In the genomic region with DNA sequence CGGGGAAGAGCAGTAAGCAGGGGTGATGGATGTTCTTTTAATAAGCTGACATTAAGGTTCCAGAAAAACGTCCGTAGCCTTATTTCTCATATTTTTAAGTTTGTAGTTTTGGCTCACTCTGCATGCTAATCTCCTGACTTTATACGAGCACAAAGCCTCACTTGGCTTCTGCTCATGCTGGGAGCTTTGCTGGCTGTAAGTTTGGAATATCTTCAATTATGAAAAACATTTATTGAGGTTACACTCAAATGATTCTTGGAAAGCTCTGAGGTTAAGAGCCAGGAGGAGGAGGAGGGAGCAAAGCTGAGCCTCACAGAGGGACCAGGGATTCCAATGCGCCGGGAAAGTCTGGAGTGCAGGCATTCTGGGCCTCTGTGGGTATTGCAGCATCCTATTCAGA, we compare ENCODE assay signal across 23 mouse cellular contexts. TPM values are rescaled to one million over a fixed set of nuclear protein-coding genes. Genes with fewer than 3 reads are reported as not detected.
DNase-seq lines count a peak whose midpoint lies in the region; ATAC-seq and TF ChIP-seq lines count a peak whose summit lies in the region.
"Had no signal": no experiment of that assay in that cellular context is flagged by ENCODE, and none has a peak within 500 bp of the region (broad histone marks: within the 10 kb centered on the region; RNA-seq: fewer than 3 reads in every experiment).

No protein-coding gene starts in this region.

- H3K4me2 ChIP-seq in kidney, postnatal 0 days (ENCODE audit: low read length) = no peak overlapping the region
- H3K4me2 ChIP-seq in kidney, embryonic 14.5 days (replicated peaks; ENCODE audit: low read depth, low read length) = no peak overlapping the region
- H3K4me2 ChIP-seq in lung, embryonic 16.5 days (ENCODE audit: low read depth, low read length) = no peak overlapping the region
- H3K4me2 ChIP-seq in stomach, embryonic 15.5 days = no peak overlapping the region
- H3K4me2 ChIP-seq: embryonic facial prominence, embryonic 12.5 days; forebrain, embryonic 15.5 days; heart, embryonic 12.5 days; hindbrain, embryonic 15.5 days; intestine, embryonic 15.5 days; limb, embryonic 13.5 days; midbrain, embryonic 13.5 days; neural tube, embryonic 12.5 days had no signal

- no peaks in the 10 kb centered on the region for H3K9me3 ChIP-seq in kidney, postnatal 0 days (replicated peaks; ENCODE audit: low read length)
- no peaks in the 10 kb centered on the region for H3K9me3 ChIP-seq in kidney, embryonic 14.5 days (ENCODE audit: control insufficient read depth, low read length)
- H3K9me3 ChIP-seq in lung, embryonic 16.5 days (ENCODE audit: control insufficient read depth, low read length) = no peaks in the 10 kb centered on the region
- no peaks in the 10 kb centered on the region for H3K9me3 ChIP-seq in stomach, embryonic 15.5 days
- H3K9me3 ChIP-seq: embryonic facial prominence, embryonic 12.5 days; forebrain, embryonic 15.5 days; heart, embryonic 12.5 days; hindbrain, embryonic 15.5 days; intestine, embryonic 15.5 days; limb, embryonic 13.5 days; midbrain, embryonic 13.5 days; neural tube, embryonic 12.5 days had no signal

- no peaks in the 10 kb centered on the region for H3K4me1 ChIP-seq in kidney, postnatal 0 days (replicated peaks; ENCODE audit: insufficient read depth, low read length)
- H3K4me1 ChIP-seq in kidney, embryonic 14.5 days (ENCODE audit: control insufficient read depth, insufficient read depth, low read length) = no peaks in the 10 kb centered on the region; the same call in 1 of the 2 replicates
- no peaks in the 10 kb centered on the region for H3K4me1 ChIP-seq in lung, embryonic 16.5 days (replicated peaks; ENCODE audit: control insufficient read depth, insufficient read depth, low read length)
- H3K4me1 ChIP-seq in stomach, embryonic 15.5 days = no peaks in the 10 kb centered on the region
- H3K4me1 ChIP-seq: embryonic facial prominence, embryonic 12.5 days; forebrain, embryonic 15.5 days; heart, embryonic 12.5 days; hindbrain, embryonic 15.5 days; intestine, embryonic 15.5 days; midbrain, embryonic 13.5 days; neural tube, embryonic 12.5 days had no signal

- H3K27me3 ChIP-seq in kidney, postnatal 0 days (ENCODE audit: insufficient read depth, low read length) = no peaks in the 10 kb centered on the region
- H3K27me3 ChIP-seq in kidney, embryonic 14.5 days (ENCODE audit: control insufficient read depth, insufficient read depth, low read length) = no peaks in the 10 kb centered on the region
- H3K27me3 ChIP-seq in lung, embryonic 16.5 days (ENCODE audit: control insufficient read depth, insufficient read depth, low read depth, low read length) = no peaks in the 10 kb centered on the region; the same call in 1 of the 2 replicates
- no peaks in the 10 kb centered on the region for H3K27me3 ChIP-seq in stomach, embryonic 15.5 days (replicated peaks)
- H3K27me3 ChIP-seq: embryonic facial prominence, embryonic 12.5 days; forebrain, embryonic 15.5 days; heart, embryonic 12.5 days; hindbrain, embryonic 15.5 days; intestine, embryonic 15.5 days; limb, embryonic 13.5 days; midbrain, embryonic 13.5 days; neural tube, embryonic 12.5 days; Patski had no signal

- no peak for TF ChIP-seq CTCF in kidney, postnatal 0 days (IDR thresholded peaks at IDR 0.05; ENCODE audit: low read depth)

- H3K27ac ChIP-seq in kidney, postnatal 0 days = no peak overlapping the region
- H3K27ac ChIP-seq in kidney, embryonic 14.5 days (ENCODE audit: low read depth, low read length) = no peak overlapping the region
- H3K27ac ChIP-seq in lung, embryonic 16.5 days (ENCODE audit: low read length) = no peak overlapping the region
- H3K27ac ChIP-seq in stomach, embryonic 15.5 days = no peak overlapping the region
- H3K27ac ChIP-seq: embryonic facial prominence, embryonic 12.5 days; forebrain, embryonic 15.5 days; hindbrain, embryonic 15.5 days; intestine, embryonic 15.5 days; limb, embryonic 13.5 days; liver, embryonic 14.5 days; midbrain, embryonic 13.5 days; neural tube, embryonic 12.5 days had no signal

- DNase-seq in kidney, postnatal 0 days (ENCODE audit: low spot score) = peak; percentile 72
- no peak for DNase-seq in lung, adult 18-20 months
- DNase-seq in lung, postnatal 10 days = peak; percentile 28
- no peak for DNase-seq in B cell, adult 2 months
- DNase-seq: adrenal gland, adult 8-10 months; cerebellum, adult 9-10 months; gastrocnemius, postnatal 25 days; heart, postnatal 36 days; right cerebral cortex, adult 18-20 months; thymus, postnatal 36 days had no signal

- H3K36me3 ChIP-seq in kidney, postnatal 0 days (ENCODE audit: insufficient read depth, low read length) = no peaks in the 10 kb centered on the region
- no peaks in the 10 kb centered on the region for H3K36me3 ChIP-seq in kidney, embryonic 14.5 days (ENCODE audit: control insufficient read depth, insufficient read depth, low read length)
- H3K36me3 ChIP-seq in lung, embryonic 16.5 days (ENCODE audit: control insufficient read depth, insufficient read depth, low read length) = no peaks in the 10 kb centered on the region
- no peaks in the 10 kb centered on the region for H3K36me3 ChIP-seq in stomach, embryonic 15.5 days
- H3K36me3 ChIP-seq: embryonic facial prominence, embryonic 12.5 days; forebrain, embryonic 15.5 days; heart, embryonic 12.5 days; hindbrain, embryonic 15.5 days; intestine, embryonic 15.5 days; limb, embryonic 13.5 days; midbrain, embryonic 13.5 days; neural tube, embryonic 12.5 days had no signal

- H3K9ac ChIP-seq in kidney, postnatal 0 days (ENCODE audit: low read depth, low read length) = no peak overlapping the region
- no peak overlapping the region for H3K9ac ChIP-seq in kidney, embryonic 14.5 days (ENCODE audit: low read depth, low read length)
- H3K9ac ChIP-seq in lung, embryonic 16.5 days (ENCODE audit: low read length) = no peak overlapping the region
- H3K9ac ChIP-seq in stomach, embryonic 15.5 days = no peak overlapping the region
- H3K9ac ChIP-seq: embryonic facial prominence, embryonic 12.5 days; forebrain, embryonic 15.5 days; heart, embryonic 12.5 days; hindbrain, embryonic 15.5 days; intestine, embryonic 15.5 days; limb, embryonic 13.5 days; liver, embryonic 14.5 days; midbrain, embryonic 13.5 days; neural tube, embryonic 12.5 days had no signal

- 63% methylated on average over 6 of the region's 6 CpGs for WGBS in kidney, postnatal 0 days
- WGBS in kidney, embryonic 14.5 days = 68% methylated on average over 6 of the region's 6 CpGs
- WGBS in lung, embryonic 16.5 days = 30% methylated on average over 6 of the region's 6 CpGs
- 38% methylated on average over 6 of the region's 6 CpGs for WGBS in stomach, embryonic 15.5 days

- no peak overlapping the region for H3K4me3 ChIP-seq in kidney, postnatal 0 days (replicated peaks; ENCODE audit: low read depth, low read length)
- H3K4me3 ChIP-seq in kidney, embryonic 14.5 days (ENCODE audit: low read length) = no peak overlapping the region
- H3K4me3 ChIP-seq in lung, embryonic 16.5 days (ENCODE audit: low read length) = no peak overlapping the region
- H3K4me3 ChIP-seq in stomach, embryonic 15.5 days (replicated peaks) = no peak overlapping the region
- H3K4me3 ChIP-seq: embryonic facial prominence, embryonic 12.5 days; forebrain, embryonic 15.5 days; heart, embryonic 12.5 days; hindbrain, embryonic 15.5 days; intestine, embryonic 15.5 days; limb, embryonic 13.5 days; midbrain, embryonic 13.5 days; neural tube, embryonic 12.5 days had no signal

- ATAC-seq in kidney, postnatal 0 days (replicated peaks; ENCODE audit: low FRiP score, low read depth) = no peak
- ATAC-seq in kidney, embryonic 14.5 days (ENCODE audit: low FRiP score, low TSS enrichment) = no peak
- peak; percentile 68 for ATAC-seq in lung, embryonic 16.5 days (ENCODE audit: low read depth)
- ATAC-seq in stomach, embryonic 15.5 days (ENCODE audit: insufficient read depth, low FRiP score, low read depth) = peak; percentile 47; the same call in 1 of the 2 replicates
- ATAC-seq: forebrain, embryonic 15.5 days; intestine, embryonic 15.5 days; midbrain, embryonic 13.5 days; Patski had no signal

RNA-seq across cellular contexts. Expression of a gene that starts 41.3 kb away (rescaled TPM):
- polyA plus RNA-seq in kidney, postnatal 0 days (2015; fragmentation: Nextera tagmentation; extraction: Ambion mirVana) = 0.45 and 0.46 TPM in 2 replicates
- polyA plus RNA-seq in kidney, embryonic 14.5 days (2014; fragmentation: Nextera tagmentation; extraction: Ambion mirVana) = 0.47 and 0.79 TPM in 2 replicates
- 0.25 and 1.5 TPM in 2 replicates for polyA plus RNA-seq in lung, embryonic 16.5 days (2015; fragmentation: Nextera tagmentation; extraction: Ambion mirVana)
- polyA plus RNA-seq in stomach, embryonic 15.5 days (2015; fragmentation: Nextera tagmentation; extraction: Ambion mirVana) = 3.3 and 3.6 TPM in 2 replicates
- polyA plus RNA-seq: embryonic facial prominence, embryonic 12.5 days; forebrain, embryonic 15.5 days; hindbrain, embryonic 15.5 days; limb, embryonic 13.5 days; midbrain, embryonic 13.5 days; neural tube, embryonic 12.5 days had no signal

Comparison
In these comparisons a context has a peak if more than half of its experiments do, and no peak if none do; other contexts are left out.
1. DNase-seq: peak in kidney, postnatal 0 days (single experiment) and lung, postnatal 10 days (single experiment); none in lung, adult 18-20 months (0 of 2) and B cell, adult 2 months (0 of 2).
2. ATAC-seq: peak in lung, embryonic 16.5 days (single experiment) and stomach, embryonic 15.5 days (single experiment); none in kidney, postnatal 0 days (single experiment) and kidney, embryonic 14.5 days (single experiment).